Mouse (Mus musculus) stomach, postnatal 0 days (tissue): ENCODE data around the gene Actr10. TPM values are rescaled to one million over a fixed set of nuclear protein-coding genes. Genes with fewer than 3 reads are reported as not detected.

Experiments used
- ATAC-seq: fragments of 200-750 bp; cut with Nextera tagmentation; 2 replicates; pipeline ENCODE4 v1.8.0; 2017; ENCODE audit not compliant: low FRiP score, low TSS enrichment
- DNase-seq: peaks from one replicate; pipeline ENCODE4 v3.0.0-alpha.2; 2016; ENCODE audit warnings: low spot score
- H3K27ac ChIP-seq: fragments of 300-500 bp; sonication (generic); replicated peaks from 2 replicates; pipeline ENCODE4 v1.5.1; 2014; ENCODE audit warnings: mild to moderate bottlenecking, control low read depth
- H3K27me3 ChIP-seq: fragments of 300-500 bp; sonication (generic); 2 replicates; pipeline ENCODE4 v1.6.1; 2014; ENCODE audit warnings: low read length; ENCODE audit not compliant: control insufficient read depth, insufficient read depth
- H3K36me3 ChIP-seq: fragments of 300-500 bp; sonication (generic); 2 replicates; pipeline ENCODE4 v1.6.1; 2014; ENCODE audit warnings: low read length, mixed read lengths; ENCODE audit not compliant: control insufficient read depth, insufficient read depth
- H3K4me1 ChIP-seq: fragments of 300-500 bp; sonication (generic); replicated peaks from 2 replicates; pipeline ENCODE4 v1.6.1; 2014; ENCODE audit warnings: antibody characterized with exemption; ENCODE audit not compliant: control insufficient read depth, insufficient read depth
- H3K4me2 ChIP-seq: fragments of 300-500 bp; sonication (generic); replicated peaks from 2 replicates; pipeline ENCODE4 v1.6.1; 2014; ENCODE audit warnings: low read depth, mild to moderate bottlenecking, control low read depth, moderate library complexity
- H3K4me3 ChIP-seq: fragments of 300-500 bp; sonication (generic); 2 replicates; pipeline ENCODE4 v1.5.1; 2014; ENCODE audit warnings: low read depth, low read length, control low read depth
- H3K9ac ChIP-seq: fragments of 300-500 bp; sonication (generic); 2 replicates; pipeline ENCODE4 v1.6.1; 2014; ENCODE audit warnings: mild to moderate bottlenecking, low read length, control low read depth, mixed read lengths
- H3K9me3 ChIP-seq: fragments of 300-500 bp; sonication (generic); 2 replicates; pipeline ENCODE4 v1.6.1; 2016; ENCODE audit warnings: low read length; ENCODE audit not compliant: control insufficient read depth
- CTCF ChIP-seq: IDR thresholded peaks from 2 replicates; pipeline ENCODE4 v1.5.1; 2016; ENCODE audit warnings: antibody characterized with exemption, low read depth, mild to moderate bottlenecking, moderate library complexity
- EP300 ChIP-seq: optimal IDR thresholded peaks from 2 replicates; pipeline ENCODE3; 2016; ENCODE audit warnings: antibody characterized with exemption
- WGBS: fragments of 180-500 bp; shearing (Covaris S2); extraction: QIAGEN DNeasy Blood & Tissue Kit; methylation state at CpG from one replicate; pipeline ENCODE4 v1.1.7; 2014; 5-methylcytosine and 5-hydroxymethylcytosine counted together
- polyA plus RNA-seq: library from polyadenylated mRNA; unstranded; fragments of >200 nt; fragmentation: Nextera tagmentation; extraction: Ambion mirVana; gene quantifications from 2 replicates; pipeline ENCODE4 v1.2.1, GENCODE M21; 2015

Actr10 gene
- polyA plus RNA-seq, 1 experiment from 2014 or later = 199 TPM

DNA sequence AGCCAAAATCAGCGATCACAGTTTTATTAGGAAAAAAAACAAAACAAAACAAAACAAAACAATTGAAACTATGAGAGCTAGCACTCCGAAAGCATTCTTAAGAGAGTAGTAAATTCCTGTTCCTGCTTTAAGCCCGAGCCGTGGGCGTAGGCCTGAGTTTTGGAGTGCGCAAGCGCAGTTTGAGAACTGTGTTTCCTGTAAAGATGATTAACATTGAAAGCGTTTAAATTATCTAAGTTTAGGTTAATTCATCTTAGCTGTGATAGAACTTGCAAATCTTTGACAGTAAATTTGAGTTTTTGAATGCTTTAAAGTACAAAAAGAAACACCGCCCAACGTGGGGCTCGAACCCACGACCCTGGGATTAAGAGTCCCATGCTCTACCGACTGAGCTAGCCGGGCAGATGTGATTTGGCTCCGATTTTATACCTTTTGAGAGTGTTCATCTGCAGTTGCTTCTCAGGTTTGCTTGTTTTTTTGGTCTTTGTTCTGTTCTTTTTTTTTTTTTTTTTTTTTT lies 31.2 kb downstream of the Actr10 start:
- H3K27me3 ChIP-seq = no peaks in the 10 kb centered on the region
- peak; percentile 67 for ATAC-seq
- under 1% methylated on average over 15 of the region's 15 CpGs for WGBS
- no peaks in the 10 kb centered on the region for H3K36me3 ChIP-seq
- peak overlapping the region; percentile 87 for H3K9ac ChIP-seq
- H3K4me2 ChIP-seq = peak overlapping the region; percentile 61
- no peaks in the 10 kb centered on the region for H3K4me1 ChIP-seq
- no peaks in the 10 kb centered on the region for H3K9me3 ChIP-seq
- TF ChIP-seq CTCF = no peak
- TF ChIP-seq EP300 = no peak
- H3K4me3 ChIP-seq = peak overlapping the region; percentile 72
- DNase-seq = peak; percentile 87
- peak overlapping the region; percentile 100 for H3K27ac ChIP-seq

- peak overlapping the region; percentile 72 for H3K4me3 ChIP-seq
- WGBS = 5% methylated on average over 17 of the region's 17 CpGs
- H3K4me2 ChIP-seq = peak overlapping the region; percentile 57
- H3K36me3 ChIP-seq = no peaks in the 10 kb centered on the region
- peak overlapping the region; percentile 73 for H3K27ac ChIP-seq
- H3K27me3 ChIP-seq = no peaks in the 10 kb centered on the region
- peak; percentile 88 for TF ChIP-seq CTCF
- no peak for TF ChIP-seq EP300
- ATAC-seq (no peak), DNase-seq (peak; percentile 70)
- H3K9me3 ChIP-seq = no peaks in the 10 kb centered on the region
- H3K9ac ChIP-seq = no peak overlapping the region
- no peaks in the 10 kb centered on the region for H3K4me1 ChIP-seq
These were observed 32.0 kb downstream of the Actr10 start for GRCm38 (mm10) chr12:70969485-70970184.

DNA sequence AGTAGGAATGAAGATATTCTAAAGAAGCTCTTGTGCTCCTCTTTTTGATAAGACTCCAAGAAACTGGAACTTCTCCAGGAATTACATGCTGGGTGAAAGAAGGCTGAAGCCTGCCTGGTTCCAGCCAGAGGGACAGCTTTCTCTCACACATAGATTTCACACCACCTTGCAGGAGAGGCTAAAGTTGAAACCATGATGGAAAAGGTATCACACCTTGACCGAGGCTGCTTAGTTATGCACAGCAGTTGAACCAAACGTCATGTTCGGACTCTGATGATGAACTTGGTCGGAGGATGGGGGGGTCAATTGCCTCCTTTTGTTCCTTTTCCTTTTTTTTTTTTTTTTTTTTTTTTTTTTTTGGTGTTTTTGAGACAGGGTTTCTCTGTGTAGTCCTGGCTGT lies 36.2 kb downstream of the Actr10 start:
- no peaks in the 10 kb centered on the region for H3K4me1 ChIP-seq
- H3K4me2 ChIP-seq = no peak overlapping the region; the same call in 1 of the 2 replicates
- 81% methylated on average over 4 of the region's 4 CpGs for WGBS
- H3K27me3 ChIP-seq = no peaks in the 10 kb centered on the region
- no peak for ATAC-seq
- DNase-seq = no peak
- no peak overlapping the region; the same call in 1 of the 2 replicates for H3K27ac ChIP-seq
- H3K36me3 ChIP-seq = no peaks in the 10 kb centered on the region
- no peak overlapping the region for H3K9ac ChIP-seq
- TF ChIP-seq CTCF (no peak), EP300 (no peak)
- H3K4me3 ChIP-seq = 0 out of 2 replicates have a peak overlapping the region, but pooled peaks have one; percentile 92
- H3K9me3 ChIP-seq = no peaks in the 10 kb centered on the region

DNA sequence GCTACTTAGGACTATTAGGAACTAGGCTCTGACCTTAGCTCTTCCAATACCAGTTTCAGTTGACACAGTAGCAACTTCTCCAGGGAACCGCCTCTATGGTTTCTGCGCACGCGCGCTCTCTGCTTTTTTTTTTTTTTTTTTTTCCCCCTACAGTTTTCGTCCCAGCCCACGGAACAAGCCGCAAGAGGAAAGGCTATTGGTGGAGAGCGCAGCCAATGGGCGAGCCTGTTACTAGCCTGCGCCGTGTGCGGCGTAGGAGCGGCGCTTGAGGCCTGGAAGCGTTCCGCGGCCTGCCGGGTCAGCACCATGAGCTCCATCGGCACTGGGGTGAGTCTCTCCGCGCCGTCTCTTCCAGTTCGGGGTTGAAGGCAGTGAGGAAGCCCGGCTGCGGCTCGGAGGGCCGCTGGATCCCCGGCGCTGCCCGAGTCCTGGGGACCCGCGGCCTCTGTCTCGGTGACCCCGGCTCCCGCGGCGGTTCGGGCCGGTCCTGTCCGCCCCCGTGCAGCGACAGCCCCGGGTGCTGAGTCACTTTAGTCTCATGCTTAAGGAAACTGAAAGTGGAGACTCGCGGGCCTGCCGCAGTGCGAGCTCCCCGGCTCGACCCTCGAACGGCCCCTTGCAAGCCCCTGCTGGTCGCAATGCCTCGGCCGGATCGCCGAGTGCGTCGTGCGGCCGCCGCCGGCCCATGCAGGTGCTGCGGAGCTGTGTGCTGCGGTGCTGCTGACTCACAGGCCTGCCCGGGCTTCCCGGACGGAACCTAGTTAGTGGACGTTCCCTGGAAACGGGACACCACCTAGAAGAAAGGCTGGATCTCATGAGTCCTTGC lies 37.0 kb downstream of the Actr10 start, which contains the start of gene Psma3:
Psma3 (plus strand) TSS at position 181 of the 826 bp plus-strand sequence.
- Histone ChIP-seq H3K4me1 (no peaks in the 10 kb centered on the region), H3K9me3 (no peaks in the 10 kb centered on the region), H3K9ac (peak within 1 kb of the TSS; percentile 97), H3K4me2 (peak within 1 kb of the TSS; percentile 62), H3K27ac (peak within 1 kb of the TSS; percentile 99), H3K27me3 (no peaks in the 10 kb centered on the region), H3K36me3 (no peaks in the 10 kb centered on the region), H3K4me3 (peak within 1 kb of the TSS; percentile 92)
- TF ChIP-seq EP300 = no peak
- TF ChIP-seq CTCF = peak; percentile 47; the same call in 1 of the 2 replicates
- under 1% methylated on average over 70 of the region's 71 CpGs for WGBS
- DNase-seq (peak; percentile 93), ATAC-seq (peak; percentile 99)

DNA sequence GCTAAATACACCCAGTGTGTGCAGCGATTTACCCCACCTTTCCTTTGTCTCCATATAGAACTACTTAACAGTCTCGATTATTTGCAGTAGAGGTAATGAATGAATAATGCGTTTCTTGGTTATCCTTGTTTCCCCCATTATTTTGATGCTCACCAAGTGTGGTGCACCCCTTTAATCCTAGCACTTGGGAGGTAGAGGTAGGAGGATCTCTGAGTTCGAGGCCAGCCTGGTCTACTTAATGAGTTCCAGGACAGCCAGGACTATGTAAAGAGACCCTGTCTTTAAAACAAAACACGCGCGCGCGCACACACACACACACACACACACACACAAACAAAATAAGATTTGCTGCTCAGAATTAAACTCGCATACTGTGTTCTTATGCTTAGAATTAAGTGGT lies 37.7 kb downstream of the Actr10 start:
- ATAC-seq = no peak
- WGBS = 14% methylated on average over 10 of the region's 10 CpGs
- H3K4me3 ChIP-seq = peak overlapping the region; percentile 92

More for the DNA sequence above, 37.7 kb downstream of the Actr10 start:
- no peaks in the 10 kb centered on the region for H3K4me1 ChIP-seq
- H3K4me2 ChIP-seq = peak overlapping the region; percentile 62
- H3K27me3 ChIP-seq = no peaks in the 10 kb centered on the region
- TF ChIP-seq CTCF (no peak), EP300 (no peak)
- no peaks in the 10 kb centered on the region for H3K36me3 ChIP-seq
- no peak for DNase-seq
- H3K9me3 ChIP-seq = no peaks in the 10 kb centered on the region
- peak overlapping the region; percentile 97 for H3K9ac ChIP-seq
- H3K27ac ChIP-seq = peak overlapping the region; percentile 99
